Mouse (Mus musculus) heart, adult 2 months (tissue): Measurements from ENCODE around the gene Ube2n. TPM values are rescaled to one million over a fixed set of nuclear protein-coding genes. Genes with fewer than 3 reads are reported as not detected.
A peak's percentile ranks its signal among the peaks of the same experiment; 100 is the strongest.

Experiments
- DNase-seq, 2 experiments: peaks; one replicate each; pipeline ENCODE4 v3.0.0; 2021
- H3K27ac ChIP-seq: fragments of 200-600 bp; 2 replicates; pipeline ENCODE4 v1.8.1; 2022
- H3K27me3 ChIP-seq: fragments of 200-500 bp; 2 replicates; pipeline ENCODE4 v1.6.1; 2012; ENCODE audit warnings: mild to moderate bottlenecking, low read length, inconsistent platforms, mixed read lengths; ENCODE audit not compliant: control insufficient read depth, insufficient read depth
- H3K36me3 ChIP-seq: fragments of 200-500 bp; 2 replicates; pipeline ENCODE4 v1.6.1; 2012; ENCODE audit warnings: low read length, inconsistent platforms; ENCODE audit not compliant: control insufficient read depth, insufficient read depth
- H3K4me1 ChIP-seq: fragments of 200-500 bp; 2 replicates; pipeline ENCODE4 v1.6.1; 2011; ENCODE audit warnings: low read length; ENCODE audit not compliant: control insufficient read depth, insufficient read depth
- H3K4me3 ChIP-seq: fragments of 200-600 bp; 2 replicates; pipeline ENCODE4 v1.8.1; 2022
- H3K79me2 ChIP-seq: fragments of 200-500 bp; replicated peaks from 2 replicates; pipeline ENCODE4 v1.6.1; 2012; ENCODE audit warnings: mild to moderate bottlenecking, inconsistent platforms, low read length, moderate library complexity, mixed read lengths; ENCODE audit not compliant: control insufficient read depth, insufficient read depth
- H3K9ac ChIP-seq: fragments of 200-500 bp; 2 replicates; pipeline ENCODE4 v1.6.1; 2012; ENCODE audit warnings: low read depth, mild to moderate bottlenecking, control low read depth, inconsistent platforms, low read length, mixed read lengths
- CTCF ChIP-seq: fragments of 200-600 bp; IDR thresholded peaks from 2 replicates; pipeline ENCODE4 v1.8.1; 2022; ENCODE audit warnings: antibody characterized with exemption, mild to moderate bottlenecking, moderate library complexity
- EP300 ChIP-seq: fragments of 200-500 bp; IDR thresholded peaks from 2 replicates; pipeline ENCODE4 v1.6.1; 2011; ENCODE audit warnings: low read depth, low read length, control low read depth; ENCODE audit not compliant: insufficient read depth
- POLR2A ChIP-seq: fragments of 200-500 bp; IDR thresholded peaks from 2 replicates; pipeline ENCODE4 v1.6.1; 2011; ENCODE audit warnings: mild to moderate bottlenecking, low read depth, low read length, control low read depth; ENCODE audit not compliant: insufficient read depth
- WGBS: fragments of 180-500 bp; shearing (Covaris S2); methylation state at CpG from one replicate; pipeline ENCODE4 v1.1.7; 2018; 5-methylcytosine and 5-hydroxymethylcytosine counted together
- intact Hi-C: fragments of 180-260 bp; cut with DNase I; formaldehyde crosslinking; loops from one replicate; pipeline ENCODE4 v1.15.1; 2025
- polyA plus RNA-seq: library from polyadenylated mRNA; depleted of rRNA; stranded (reverse); fragments of >200 nt; gene quantifications from 2 replicates; pipeline ENCODE4 v1.2.3, GENCODE M21; 2012
- total RNA-seq, 2 experiments: library from RNA; stranded (reverse); gene quantifications; 2 replicates each; pipeline ENCODE4 v1.2.3; 2021

Gene Ube2n
- total and polyA plus RNA-seq, 3 experiments = 48.8 to 89.7 (median 89.5) TPM

DNA sequence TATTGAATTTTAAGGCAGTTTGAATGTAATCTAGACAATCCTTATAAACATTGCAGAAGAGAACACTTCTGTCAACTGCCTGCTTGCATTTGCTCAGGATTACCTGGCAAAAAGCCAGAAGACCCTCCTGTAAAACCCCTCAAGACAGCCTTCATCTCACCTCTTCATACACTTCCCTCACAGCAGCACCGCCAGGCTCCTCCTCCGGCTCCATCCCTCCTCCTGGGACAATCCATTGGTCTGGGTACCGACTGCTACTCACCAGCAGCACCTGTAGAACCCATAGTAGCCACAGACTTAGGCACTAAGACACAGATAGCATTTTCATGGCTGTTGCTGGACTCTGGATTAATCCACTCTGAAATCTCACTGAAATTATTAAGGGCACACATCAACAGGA is 37.4 kb downstream of the Ube2n start:
- peak in 1 of 2 experiments; percentile 19 for DNase-seq
- Histone ChIP-seq H3K36me3 (peaks cover 25% of the 10 kb centered on the region), H3K79me2 (peaks cover 2% of the 10 kb centered on the region; the same call in 1 of the 2 replicates), H3K9ac (no peak overlapping the region), H3K27ac (no peak overlapping the region; the same call in 1 of the 2 replicates), H3K27me3 (no peaks in the 10 kb centered on the region), H3K4me1 (peaks cover 17% of the 10 kb centered on the region), H3K4me3 (no peak overlapping the region)
- no peak for TF ChIP-seq CTCF
- TF ChIP-seq POLR2A = no peak
- TF ChIP-seq EP300 = no peak
- WGBS = 69% methylated on average over 3 of the region's 3 CpGs
- intact Hi-C loops = no loop called here

DNA sequence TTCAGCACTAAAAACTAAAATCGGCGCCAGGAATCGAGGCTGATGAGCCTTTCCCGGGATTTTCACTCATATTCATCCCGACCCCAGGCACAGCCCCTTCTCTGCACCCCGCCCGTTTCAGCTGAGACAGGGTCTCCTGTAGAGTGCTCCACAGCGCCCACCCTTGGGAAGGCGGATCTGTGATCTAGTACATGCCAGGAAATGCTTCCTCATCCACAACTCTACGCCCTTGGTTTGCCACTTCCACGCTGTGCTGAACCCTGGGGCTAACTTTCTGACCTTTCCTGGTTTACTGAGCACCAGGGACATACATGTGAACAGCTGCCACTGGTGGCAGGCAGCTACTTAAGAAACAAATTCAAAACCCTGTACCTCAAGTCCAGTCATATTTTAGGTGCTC is 40.9 kb downstream of the Ube2n start:
- no peak overlapping the region for H3K9ac ChIP-seq
- H3K36me3 ChIP-seq = peaks cover 13% of the 10 kb centered on the region
- TF ChIP-seq CTCF (peak; percentile 51), EP300 (no peak), POLR2A (no peak)
- peaks cover 9% of the 10 kb centered on the region for H3K79me2 ChIP-seq
- intact Hi-C loops = loop anchor here (2.0 kb wide), 2 partner anchors 121 to 303 kb away; no protein-coding TSS in a partner anchor
- no peak overlapping the region for H3K4me3 ChIP-seq
- peak overlapping the region; percentile 60 for H3K27ac ChIP-seq
- H3K27me3 ChIP-seq = no peaks in the 10 kb centered on the region
- DNase-seq = peak in 1 of 2 experiments; percentile 16
- H3K4me1 ChIP-seq = peaks cover 23% of the 10 kb centered on the region
- WGBS = 50% methylated on average over 11 of the region's 11 CpGs

DNA sequence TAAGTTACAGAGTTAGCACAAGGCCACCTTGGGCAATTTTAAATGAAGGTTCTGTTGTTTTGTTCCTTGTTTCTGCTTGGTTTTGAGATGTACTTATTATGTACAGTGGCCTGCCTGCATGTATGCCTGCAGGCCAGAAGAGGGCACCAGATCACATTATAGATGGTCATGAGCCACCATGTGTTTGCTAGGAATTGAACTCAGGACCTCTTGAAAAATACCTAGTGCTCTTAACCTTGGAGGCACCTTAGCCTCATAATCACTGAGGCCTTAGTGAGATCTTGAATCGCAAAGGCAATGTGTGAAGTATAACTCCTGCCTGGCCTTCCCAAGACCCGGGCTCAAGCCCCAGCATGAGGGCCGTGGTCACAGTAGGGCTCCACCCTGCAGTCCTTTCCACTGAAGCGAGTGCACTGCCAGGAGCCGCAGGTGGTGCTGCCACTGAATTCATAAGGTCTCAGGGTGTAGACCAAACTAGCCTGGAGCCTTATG is 42.4 kb downstream of the Ube2n start:
- no peak overlapping the region; the same call in 1 of the 2 replicates for H3K27ac ChIP-seq
- peak; percentile 94; the same call in 1 of the 2 replicates for TF ChIP-seq CTCF
- no peak for TF ChIP-seq POLR2A
- H3K79me2 ChIP-seq = peaks cover 9% of the 10 kb centered on the region
- no peak overlapping the region for H3K9ac ChIP-seq
- 83% methylated on average over 5 of the region's 5 CpGs for WGBS
- no peak for DNase-seq
- H3K36me3 ChIP-seq = peaks cover 16% of the 10 kb centered on the region
- peaks cover 22% of the 10 kb centered on the region for H3K4me1 ChIP-seq
- intact Hi-C loops = loop anchor here (2.0 kb wide), 2 partner anchors 119 to 301 kb away; no protein-coding TSS in a partner anchor
- H3K4me3 ChIP-seq = no peak overlapping the region
- H3K27me3 ChIP-seq = no peaks in the 10 kb centered on the region

DNA sequence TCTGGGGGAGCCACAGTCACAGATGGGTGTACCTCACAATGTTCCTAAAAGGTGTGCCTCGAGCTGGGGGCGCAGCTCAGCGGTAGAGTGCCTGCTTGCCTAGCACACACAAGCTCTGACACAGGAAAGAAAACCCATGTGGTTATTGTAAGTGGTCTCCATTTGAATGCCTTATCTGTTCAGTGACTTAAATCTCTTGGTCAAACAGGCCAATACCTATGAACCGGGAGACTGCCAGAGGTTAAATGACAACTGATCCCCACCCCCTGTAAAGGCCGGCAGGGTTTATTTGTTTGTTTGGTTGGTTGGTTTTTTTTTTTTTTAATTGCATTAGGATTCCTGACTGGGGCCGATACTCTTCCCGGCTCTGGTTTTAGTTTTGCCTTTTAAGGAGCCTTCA is 44.5 kb downstream of the Ube2n start:
- intact Hi-C loops = no loop called here
- WGBS = 46% methylated on average over 7 of the region's 7 CpGs
- Histone ChIP-seq H3K79me2 (peaks cover 9% of the 10 kb centered on the region), H3K27me3 (no peaks in the 10 kb centered on the region), H3K27ac (peak overlapping the region; percentile 26), H3K36me3 (peaks cover 11% of the 10 kb centered on the region), H3K4me1 (peaks cover 20% of the 10 kb centered on the region), H3K4me3 (peak overlapping the region; percentile 1; the same call in 1 of the 2 replicates), H3K9ac (0 out of 2 replicates have a peak overlapping the region, but pooled peaks have one; percentile 40)
- no peak for DNase-seq
- TF ChIP-seq CTCF = no peak
- TF ChIP-seq POLR2A = no peak
- TF ChIP-seq EP300 = no peak

DNA sequence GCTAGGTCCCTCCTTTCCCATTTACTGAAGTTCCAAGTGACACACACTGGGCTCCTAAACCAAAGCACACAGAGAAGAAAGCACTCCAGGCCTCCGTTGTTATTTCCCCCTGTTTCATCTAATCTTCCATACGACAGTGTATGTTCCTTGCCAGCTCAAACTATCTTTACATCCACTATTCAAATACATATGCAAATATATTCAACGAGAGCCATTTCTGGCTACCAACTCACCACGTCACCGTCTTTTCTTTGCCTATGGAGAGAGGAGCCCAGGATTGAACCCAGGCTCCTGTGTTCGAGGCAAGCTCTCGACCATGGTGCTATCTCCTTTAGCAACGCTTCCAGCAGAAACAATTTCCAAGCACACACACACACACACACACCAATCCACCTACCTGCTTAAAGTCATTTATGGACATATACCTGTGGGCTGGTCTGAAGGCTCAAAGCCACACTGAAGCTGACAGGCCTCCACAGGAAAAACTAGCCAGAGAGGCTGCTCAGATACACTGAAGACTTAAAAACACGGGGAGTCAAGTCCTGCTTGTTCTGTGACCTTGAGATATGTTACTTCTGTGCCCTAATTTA is 45.5 kb downstream of the Ube2n start:
- no peak for DNase-seq
- intact Hi-C loops = loop anchor here (5.0 kb wide), 2 partner anchors 97 to 167 kb away; no protein-coding TSS in a partner anchor
- Histone ChIP-seq H3K4me1 (peaks cover 16% of the 10 kb centered on the region), H3K79me2 (peaks cover 9% of the 10 kb centered on the region), H3K36me3 (peaks cover 7% of the 10 kb centered on the region), H3K4me3 (peak overlapping the region; percentile 22; the same call in 1 of the 2 replicates), H3K27ac (peak overlapping the region; percentile 26), H3K9ac (peak overlapping the region; percentile 46; the same call in 1 of the 2 replicates), H3K27me3 (no peaks in the 10 kb centered on the region)
- WGBS = 40% methylated on average over 9 of the region's 9 CpGs
- TF ChIP-seq POLR2A (no peak), CTCF (no peak), EP300 (no peak)

DNA sequence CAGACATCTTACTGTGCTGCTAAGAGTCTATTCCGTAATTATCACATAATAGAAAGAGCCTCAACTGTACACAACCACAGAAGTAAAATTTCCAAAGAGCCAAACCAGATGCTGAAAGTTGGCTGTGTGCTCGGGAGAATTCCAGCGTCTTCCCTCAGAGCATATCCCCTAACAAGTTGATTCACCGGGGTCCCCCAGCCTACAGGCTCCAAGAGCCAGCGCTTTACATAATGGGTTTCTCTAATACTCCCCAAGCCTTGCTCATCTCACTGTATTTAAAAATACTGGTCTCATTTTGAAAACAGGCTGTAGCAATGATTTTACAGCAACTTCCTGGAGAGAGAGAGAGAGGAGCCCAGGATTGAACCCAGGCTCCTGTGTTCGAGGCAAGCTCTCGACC is 46.7 kb downstream of the Ube2n start:
- DNase-seq = no peak
- TF ChIP-seq EP300 (no peak), POLR2A (no peak), CTCF (no peak)
- Histone ChIP-seq H3K36me3 (peaks cover 5% of the 10 kb centered on the region), H3K27ac (peak overlapping the region; percentile 90), H3K27me3 (no peaks in the 10 kb centered on the region), H3K4me1 (peaks cover 12% of the 10 kb centered on the region), H3K9ac (peak overlapping the region; percentile 56), H3K4me3 (peak overlapping the region; percentile 52), H3K79me2 (peaks cover 6% of the 10 kb centered on the region)
- intact Hi-C loops = loop anchor here (2.0 to 5.0 kb wide), 3 partner anchors 96 to 213 kb away; no protein-coding TSS in a partner anchor
- 12% methylated on average over 7 of the region's 7 CpGs for WGBS
